Mouse (Mus musculus): ENCODE results near the gene Nmnat2. TPM values are rescaled to one million over a fixed set of nuclear protein-coding genes. Genes with fewer than 3 reads are reported as not detected.

Nmnat2 gene
- total RNA-seq (2017) = 0.09 TPM in 1 of 2 replicates, not detected in the other

GRCm38 (mm10) chr1:152954821-152955523, at the start of gene Nmnat2:
TSS of gene Nmnat2 (plus strand) at chr1:152954993.
- no peak for ATAC-seq (replicated peaks; ENCODE audit: low read depth, poor library complexity, severe bottlenecking)

- no peak for ATAC-seq (replicated peaks; ENCODE audit: low read depth, poor library complexity, severe bottlenecking)
Observed at GRCm38 (mm10) chr1:152913483-152914460, 41.0 kb upstream of the Nmnat2 start.

GRCm38 (mm10) chr1:152915766-152916165, 39.0 kb upstream of the Nmnat2 start:
- ATAC-seq (replicated peaks; ENCODE audit: low read depth, poor library complexity, severe bottlenecking) = no peak

- no peak for ATAC-seq (replicated peaks; ENCODE audit: low read depth, poor library complexity, severe bottlenecking)
Observed at GRCm38 (mm10) chr1:152916936-152917335, 37.9 kb upstream of the Nmnat2 start.

- ATAC-seq (replicated peaks; ENCODE audit: low read depth, poor library complexity, severe bottlenecking) = no peak
Observed at GRCm38 (mm10) chr1:152917626-152918025, 37.2 kb upstream of the Nmnat2 start.

- ATAC-seq (replicated peaks; ENCODE audit: low read depth, poor library complexity, severe bottlenecking) = no peak
Observed at GRCm38 (mm10) chr1:152921786-152922185, 33.0 kb upstream of the Nmnat2 start.

- peak; percentile 82 for ATAC-seq (replicated peaks; ENCODE audit: low read depth, poor library complexity, severe bottlenecking)
Observed at GRCm38 (mm10) chr1:152933962-152934361, 20.8 kb upstream of the Nmnat2 start.

GRCm38 (mm10) chr1:152935476-152935875, 19.3 kb upstream of the Nmnat2 start:
- ATAC-seq (replicated peaks; ENCODE audit: low read depth, poor library complexity, severe bottlenecking) = no peak

- no peak for ATAC-seq (replicated peaks; ENCODE audit: low read depth, poor library complexity, severe bottlenecking)
Observed at GRCm38 (mm10) chr1:152936365-152936764, 18.4 kb upstream of the Nmnat2 start.

GRCm38 (mm10) chr1:152942977-152943376, 11.8 kb upstream of the Nmnat2 start:
- ATAC-seq (replicated peaks; ENCODE audit: low read depth, poor library complexity, severe bottlenecking) = no peak

GRCm38 (mm10) chr1:152954167-152954566, 626 bp upstream of the Nmnat2 start:
- ATAC-seq (replicated peaks; ENCODE audit: low read depth, poor library complexity, severe bottlenecking) = no peak

GRCm38 (mm10) chr1:152955564-152956211, 895 bp downstream of the Nmnat2 start:
- ATAC-seq (replicated peaks; ENCODE audit: low read depth, poor library complexity, severe bottlenecking) = peak; percentile 49

GRCm38 (mm10) chr1:152956221-152956620, 1.4 kb downstream of the Nmnat2 start:
- peak; percentile 94 for ATAC-seq (replicated peaks; ENCODE audit: low read depth, poor library complexity, severe bottlenecking)

GRCm38 (mm10) chr1:152964344-152964743, 9.6 kb downstream of the Nmnat2 start:
- ATAC-seq (replicated peaks; ENCODE audit: low read depth, poor library complexity, severe bottlenecking) = no peak

- no peak for ATAC-seq (replicated peaks; ENCODE audit: low read depth, poor library complexity, severe bottlenecking)
Observed at GRCm38 (mm10) chr1:152966222-152966621, 11.4 kb downstream of the Nmnat2 start.

- ATAC-seq (replicated peaks; ENCODE audit: low read depth, poor library complexity, severe bottlenecking) = no peak
Observed at GRCm38 (mm10) chr1:152966686-152967085, 11.9 kb downstream of the Nmnat2 start.

GRCm38 (mm10) chr1:152969081-152969480, 14.3 kb downstream of the Nmnat2 start:
- no peak for ATAC-seq (replicated peaks; ENCODE audit: low read depth, poor library complexity, severe bottlenecking)

- ATAC-seq (replicated peaks; ENCODE audit: low read depth, poor library complexity, severe bottlenecking) = no peak
Observed at GRCm38 (mm10) chr1:152972957-152973356, 18.2 kb downstream of the Nmnat2 start.

GRCm38 (mm10) chr1:152973421-152973820, 18.6 kb downstream of the Nmnat2 start:
- no peak for ATAC-seq (replicated peaks; ENCODE audit: low read depth, poor library complexity, severe bottlenecking)

GRCm38 (mm10) chr1:152973861-152974260, 19.1 kb downstream of the Nmnat2 start:
- ATAC-seq (replicated peaks; ENCODE audit: low read depth, poor library complexity, severe bottlenecking) = no peak

All from common myeloid progenitor, adult 5-6 weeks (primary cell).